Mouse (Mus musculus) stomach, embryonic 15.5 days (tissue): ENCODE data around the gene Hcn3. TPM values are rescaled to one million over a fixed set of nuclear protein-coding genes. Genes with fewer than 3 reads are reported as not detected.

Experiments used
- ATAC-seq: fragments of 200-750 bp; cut with Nextera tagmentation; 2 replicates; pipeline ENCODE4 v1.8.0; 2017; ENCODE audit warnings: low read depth, moderate number of reproducible peaks, moderate TSS enrichment; ENCODE audit not compliant: insufficient read depth, low FRiP score
- H3K27ac ChIP-seq: fragments of 300-500 bp; sonication (generic); 2 replicates; pipeline ENCODE4 v1.5.1; 2015; ENCODE audit warnings: mild to moderate bottlenecking, inconsistent platforms
- H3K27me3 ChIP-seq: fragments of 300-500 bp; sonication (generic); replicated peaks from 2 replicates; pipeline ENCODE4 v1.6.1; 2015; ENCODE audit warnings: inconsistent platforms
- H3K36me3 ChIP-seq: fragments of 300-500 bp; sonication (generic); 2 replicates; pipeline ENCODE4 v1.6.1; 2015; ENCODE audit warnings: inconsistent platforms
- H3K4me1 ChIP-seq: fragments of 300-500 bp; sonication (generic); 2 replicates; pipeline ENCODE4 v1.6.1; 2015; ENCODE audit warnings: inconsistent platforms
- H3K4me2 ChIP-seq: fragments of 300-500 bp; sonication (generic); 2 replicates; pipeline ENCODE4 v1.6.1; 2015; ENCODE audit warnings: mild to moderate bottlenecking, inconsistent platforms
- H3K4me3 ChIP-seq: fragments of 300-500 bp; sonication (generic); replicated peaks from 2 replicates; pipeline ENCODE4 v1.5.1; 2015; ENCODE audit warnings: inconsistent platforms
- H3K9ac ChIP-seq: fragments of 300-500 bp; sonication (generic); 2 replicates; pipeline ENCODE4 v1.6.1; 2015; ENCODE audit warnings: inconsistent platforms
- H3K9me3 ChIP-seq: fragments of 300-500 bp; sonication (generic); 2 replicates; pipeline ENCODE4 v1.6.1; 2016; ENCODE audit warnings: inconsistent platforms
- WGBS: fragments of 180-500 bp; shearing (Covaris S2); methylation state at CpG from one replicate; pipeline ENCODE4 v1.1.7; 2015; 5-methylcytosine and 5-hydroxymethylcytosine counted together
- polyA plus RNA-seq: library from polyadenylated mRNA; unstranded; fragments of >200 nt; fragmentation: Nextera tagmentation; extraction: Ambion mirVana; gene quantifications from 2 replicates; pipeline ENCODE4 v1.2.1, GENCODE M21; 2015

The Hcn3 gene
- polyA plus RNA-seq, 1 experiment from 2014 or later, result 2.6 TPM

- no peak overlapping the region for H3K9ac ChIP-seq
- no peaks in the 10 kb centered on the region for H3K9me3 ChIP-seq
- 1% methylated on average over 13 of the region's 13 CpGs for WGBS
- H3K36me3 ChIP-seq, result no peaks in the 10 kb centered on the region
- H3K4me3 ChIP-seq, result peak overlapping the region; percentile 57
- peak; percentile 53; the same call in 1 of the 2 replicates for ATAC-seq
- peak overlapping the region; percentile 100 for H3K4me2 ChIP-seq
- H3K27ac ChIP-seq, result no peak overlapping the region
- H3K4me1 ChIP-seq, result peaks cover 12% of the 10 kb centered on the region
- peaks cover 13% of the 10 kb centered on the region; the same call in 1 of the 2 replicates for H3K27me3 ChIP-seq
Observed at GRCm38 (mm10) chr3:89159211-89159610, 785 bp downstream of the Hcn3 start.

- no peak overlapping the region for H3K4me2 ChIP-seq
- peaks cover 9% of the 10 kb centered on the region for H3K4me1 ChIP-seq
- H3K4me3 ChIP-seq, result no peak overlapping the region
- H3K36me3 ChIP-seq, result no peaks in the 10 kb centered on the region
- H3K27ac ChIP-seq, result no peak overlapping the region
- H3K9me3 ChIP-seq, result no peaks in the 10 kb centered on the region
- no peak overlapping the region for H3K9ac ChIP-seq
- H3K27me3 ChIP-seq, result peaks cover 13% of the 10 kb centered on the region; the same call in 1 of the 2 replicates
- no peak for ATAC-seq
- WGBS, result 21% methylated on average over 7 of the region's 7 CpGs
Observed at GRCm38 (mm10) chr3:89158651-89159050, 1.3 kb downstream of the Hcn3 start.

GRCm38 (mm10) chr3:89156951-89157350 lies 3.0 kb downstream of the Hcn3 start:
- Histone ChIP-seq H3K36me3 (no peaks in the 10 kb centered on the region), H3K27me3 (peaks cover 13% of the 10 kb centered on the region; the same call in 1 of the 2 replicates), H3K9ac (no peak overlapping the region), H3K4me3 (no peak overlapping the region), H3K9me3 (no peaks in the 10 kb centered on the region), H3K4me2 (no peak overlapping the region), H3K4me1 (peaks cover 8% of the 10 kb centered on the region; the same call in 1 of the 2 replicates), H3K27ac (no peak overlapping the region)
- WGBS, result 87% methylated on average over 8 of the region's 8 CpGs
- ATAC-seq, result no peak

GRCm38 (mm10) chr3:89152084-89152835 lies 7.7 kb downstream of the Hcn3 start:
- Histone ChIP-seq H3K9ac (no peak overlapping the region), H3K4me1 (peaks cover 7% of the 10 kb centered on the region), H3K27me3 (peaks cover 18% of the 10 kb centered on the region; the same call in 1 of the 2 replicates), H3K4me3 (no peak overlapping the region), H3K36me3 (no peaks in the 10 kb centered on the region), H3K4me2 (no peak overlapping the region), H3K9me3 (no peaks in the 10 kb centered on the region), H3K27ac (no peak overlapping the region)
- no peak for ATAC-seq
- WGBS, result 43% methylated on average over 17 of the region's 17 CpGs

- Histone ChIP-seq H3K36me3 (no peaks in the 10 kb centered on the region), H3K4me1 (peaks cover 7% of the 10 kb centered on the region), H3K27ac (no peak overlapping the region), H3K9me3 (no peaks in the 10 kb centered on the region), H3K4me3 (no peak overlapping the region), H3K27me3 (peaks cover 18% of the 10 kb centered on the region; the same call in 1 of the 2 replicates), H3K4me2 (no peak overlapping the region), H3K9ac (no peak overlapping the region)
- 73% methylated on average over 14 of the region's 14 CpGs for WGBS
- no peak for ATAC-seq
Observed at GRCm38 (mm10) chr3:89148567-89148966, 11.4 kb downstream of the Hcn3 start.

DNA sequence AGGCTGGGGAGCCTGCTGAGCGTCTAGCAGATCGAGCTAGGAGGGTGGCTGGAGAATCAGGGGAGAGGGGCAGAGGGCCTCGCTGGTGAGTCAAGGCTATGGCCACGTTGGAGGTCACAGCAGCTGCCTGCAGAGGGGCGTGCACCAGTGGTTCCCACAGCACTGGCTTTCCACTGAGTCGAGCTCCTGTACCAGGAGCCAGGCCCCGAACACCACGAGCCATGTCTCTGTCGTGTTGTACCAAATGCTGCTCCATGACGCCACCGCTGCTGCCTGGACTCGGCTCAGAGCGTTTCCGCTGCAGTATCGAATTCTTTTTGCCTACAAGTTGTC lies 12.1 kb downstream of the Hcn3 start:
- peaks cover 7% of the 10 kb centered on the region for H3K4me1 ChIP-seq
- H3K27me3 ChIP-seq, result peaks cover 18% of the 10 kb centered on the region; the same call in 1 of the 2 replicates
- no peak overlapping the region for H3K9ac ChIP-seq
- 0 out of 2 replicates have a peak overlapping the region, but pooled peaks have one; percentile 13 for H3K27ac ChIP-seq
- H3K4me3 ChIP-seq, result peak overlapping the region; percentile 33
- H3K9me3 ChIP-seq, result no peaks in the 10 kb centered on the region
- H3K4me2 ChIP-seq, result peak overlapping the region; percentile 78
- H3K36me3 ChIP-seq, result no peaks in the 10 kb centered on the region
- ATAC-seq, result peak; percentile 60; the same call in 1 of the 2 replicates
- WGBS, result 6% methylated on average over 15 of the region's 15 CpGs

DNA sequence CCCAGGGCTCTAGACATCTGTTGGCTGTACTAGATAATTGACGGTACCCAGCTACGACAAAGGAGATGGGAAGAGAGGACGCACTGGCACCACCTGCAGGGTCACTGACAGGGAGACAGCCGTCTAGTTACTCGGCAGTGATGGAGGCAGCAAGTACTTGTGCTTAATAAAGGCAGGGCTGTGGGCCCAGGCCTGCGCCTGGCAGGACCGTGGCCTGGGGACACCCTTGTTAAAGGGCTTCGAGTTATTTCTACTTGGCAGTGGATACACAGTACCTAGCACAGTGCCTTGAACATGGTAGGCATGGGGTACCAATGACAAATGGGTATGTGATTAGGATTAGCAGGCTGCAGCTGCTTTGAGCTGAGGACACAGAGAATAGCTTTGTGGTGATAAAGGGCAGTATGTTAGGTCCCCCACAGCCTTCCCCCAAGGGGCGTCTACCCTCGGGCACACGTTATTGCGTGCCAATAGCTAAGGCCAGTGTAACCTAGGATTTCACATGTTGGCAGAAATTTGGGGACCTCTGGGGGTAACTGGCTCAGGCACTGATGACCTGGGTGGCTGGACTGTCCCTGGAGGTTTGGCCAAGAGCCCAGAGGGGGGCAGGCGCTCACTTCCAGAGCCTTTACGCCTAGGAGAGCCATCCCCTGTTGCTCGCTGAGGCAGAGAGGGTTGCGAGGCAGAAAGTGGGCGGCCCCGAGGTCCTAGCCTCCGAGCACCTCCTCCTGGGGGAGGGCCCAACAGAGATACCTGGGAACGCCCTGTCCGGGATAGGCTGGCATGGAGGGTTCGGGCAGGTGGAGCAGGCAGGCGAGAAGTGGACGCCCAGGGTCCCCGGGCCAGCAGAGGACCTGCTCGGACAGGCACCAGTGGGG lies 12.7 kb downstream of the Hcn3 start:
- peak overlapping the region; percentile 78 for H3K4me2 ChIP-seq
- no peak overlapping the region for H3K9ac ChIP-seq
- peak overlapping the region; percentile 33 for H3K4me3 ChIP-seq
- 0 out of 2 replicates have a peak overlapping the region, but pooled peaks have one; percentile 13 for H3K27ac ChIP-seq
- no peaks in the 10 kb centered on the region for H3K9me3 ChIP-seq
- 29% methylated on average over 26 of the region's 26 CpGs for WGBS
- peak; percentile 92 for ATAC-seq
- no peaks in the 10 kb centered on the region for H3K36me3 ChIP-seq
- H3K27me3 ChIP-seq, result peaks cover 18% of the 10 kb centered on the region; the same call in 1 of the 2 replicates
- H3K4me1 ChIP-seq, result peaks cover 7% of the 10 kb centered on the region

GRCm38 (mm10) chr3:89145566-89145965 lies 14.4 kb downstream of the Hcn3 start:
- Histone ChIP-seq H3K9me3 (no peaks in the 10 kb centered on the region), H3K4me2 (no peak overlapping the region), H3K27me3 (peaks cover 18% of the 10 kb centered on the region; the same call in 1 of the 2 replicates), H3K4me3 (no peak overlapping the region), H3K36me3 (no peaks in the 10 kb centered on the region), H3K4me1 (peaks cover 7% of the 10 kb centered on the region), H3K27ac (no peak overlapping the region), H3K9ac (no peak overlapping the region)
- no peak for ATAC-seq
- 61% methylated on average over 8 of the region's 8 CpGs for WGBS

DNA sequence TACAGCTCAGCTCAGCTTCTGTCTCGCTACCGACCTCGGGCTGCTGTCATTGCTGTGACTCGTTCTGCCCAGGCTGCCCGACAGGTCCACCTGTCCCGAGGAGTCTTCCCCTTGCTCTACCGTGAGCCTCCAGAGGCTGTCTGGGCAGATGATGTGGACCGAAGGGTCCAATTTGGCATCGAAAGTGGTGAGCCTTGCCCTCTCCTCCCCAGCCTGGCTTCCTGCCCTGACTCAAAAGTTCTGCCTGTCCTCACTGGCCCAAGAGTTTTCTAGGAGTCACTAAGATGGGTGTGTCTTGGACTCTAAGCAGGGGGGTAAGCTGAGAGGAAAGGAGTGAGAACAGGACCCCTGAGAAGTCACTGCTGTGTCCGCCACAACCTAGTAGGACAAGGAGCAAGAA lies 15.2 kb downstream of the Hcn3 start:
- peaks cover 15% of the 10 kb centered on the region; the same call in 1 of the 2 replicates for H3K27me3 ChIP-seq
- no peaks in the 10 kb centered on the region for H3K36me3 ChIP-seq
- ATAC-seq, result no peak
- whole genome bisulfite sequencing, result 76% methylated on average over 10 of the region's 10 CpGs
- no peak overlapping the region for H3K9ac ChIP-seq
- H3K4me2 ChIP-seq, result no peak overlapping the region
- H3K27ac ChIP-seq, result no peak overlapping the region
- H3K4me1 ChIP-seq, result peaks cover 7% of the 10 kb centered on the region
- no peaks in the 10 kb centered on the region for H3K9me3 ChIP-seq
- H3K4me3 ChIP-seq, result no peak overlapping the region

GRCm38 (mm10) chr3:89136365-89136764 lies 23.6 kb downstream of the Hcn3 start:
- Histone ChIP-seq H3K27ac (peak overlapping the region; percentile 8; the same call in 1 of the 2 replicates), H3K27me3 (no peaks in the 10 kb centered on the region), H3K4me1 (peaks cover 8% of the 10 kb centered on the region; the same call in 1 of the 2 replicates), H3K36me3 (no peaks in the 10 kb centered on the region), H3K4me3 (peak overlapping the region; percentile 18; the same call in 1 of the 2 replicates), H3K9ac (no peak overlapping the region), H3K9me3 (no peaks in the 10 kb centered on the region), H3K4me2 (peak overlapping the region; percentile 21; the same call in 1 of the 2 replicates)
- WGBS, result 32% methylated on average over 9 of the region's 9 CpGs
- ATAC-seq, result peak; percentile 79

DNA sequence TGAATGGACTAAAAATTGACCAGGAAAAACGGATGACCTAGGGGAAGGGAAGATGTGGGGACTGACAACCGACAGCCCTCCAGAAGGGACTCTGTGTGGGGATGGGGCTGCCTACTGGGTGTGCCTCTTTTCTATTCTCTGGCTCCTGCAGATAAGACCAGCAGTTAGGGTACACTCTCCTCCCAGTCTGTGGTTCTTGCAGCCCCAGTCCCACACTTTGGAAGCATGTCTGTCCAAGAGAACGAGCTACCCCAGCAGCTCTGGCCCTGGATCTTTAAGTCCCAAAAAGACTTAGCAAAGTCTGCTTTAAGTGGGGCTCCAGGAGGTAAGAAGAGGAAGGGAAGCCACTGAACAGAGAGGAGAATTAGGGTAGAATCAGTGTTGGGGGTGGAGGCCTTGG lies 24.0 kb downstream of the Hcn3 start, which contains the start of gene Pklr:
TSS of gene Pklr (plus strand) at position 185 of the 400 bp plus-strand sequence.
- Histone ChIP-seq H3K27ac (peak within 1 kb of the TSS; percentile 35; the same call in 1 of the 2 replicates), H3K4me3 (peak within 1 kb of the TSS; percentile 18), H3K36me3 (no peaks in the 10 kb centered on the region), H3K9me3 (no peaks in the 10 kb centered on the region), H3K27me3 (no peaks in the 10 kb centered on the region), H3K4me1 (peaks cover 8% of the 10 kb centered on the region; the same call in 1 of the 2 replicates), H3K4me2 (peak within 1 kb of the TSS; percentile 21; the same call in 1 of the 2 replicates), H3K9ac (no peak within 1 kb of the TSS)
- WGBS, result 57% methylated on average over 3 of the region's 3 CpGs
- peak; percentile 56; the same call in 1 of the 2 replicates for ATAC-seq
